Mouse (Mus musculus) 3T3-L1 (cell line): Measurements from ENCODE around the gene Dcst2.

ENCODE experiments used
- DNase-seq: peaks from one replicate; pipeline ENCODE4 v3.0.0-alpha.2; 2015; ENCODE audit warnings: low read depth, low spot score

Gene Dcst2

DNA sequence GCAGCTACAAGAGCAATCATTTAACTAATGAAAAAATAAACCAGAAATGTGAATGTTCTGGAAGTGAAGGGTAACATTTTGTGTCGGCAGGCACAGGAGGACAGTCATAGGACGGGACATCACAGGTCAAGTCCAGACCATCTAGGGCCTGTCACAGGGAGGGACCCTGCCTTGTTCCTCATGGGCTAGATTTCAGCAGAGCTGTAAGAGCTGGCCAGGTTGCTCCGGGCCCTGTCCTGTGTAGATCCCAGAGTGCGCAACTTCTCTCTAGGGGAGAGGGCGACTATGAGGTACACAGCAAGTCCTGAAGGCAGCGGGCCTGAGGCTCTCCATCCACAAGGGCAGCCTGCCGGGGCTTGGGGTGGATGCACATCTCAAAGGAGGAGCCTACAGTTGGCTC lies at the start of gene Dcst2:
TSS of gene Dcst2 (plus strand) at position 301 of the 400 bp plus-strand sequence.
- DNase-seq: no peak

DNA sequence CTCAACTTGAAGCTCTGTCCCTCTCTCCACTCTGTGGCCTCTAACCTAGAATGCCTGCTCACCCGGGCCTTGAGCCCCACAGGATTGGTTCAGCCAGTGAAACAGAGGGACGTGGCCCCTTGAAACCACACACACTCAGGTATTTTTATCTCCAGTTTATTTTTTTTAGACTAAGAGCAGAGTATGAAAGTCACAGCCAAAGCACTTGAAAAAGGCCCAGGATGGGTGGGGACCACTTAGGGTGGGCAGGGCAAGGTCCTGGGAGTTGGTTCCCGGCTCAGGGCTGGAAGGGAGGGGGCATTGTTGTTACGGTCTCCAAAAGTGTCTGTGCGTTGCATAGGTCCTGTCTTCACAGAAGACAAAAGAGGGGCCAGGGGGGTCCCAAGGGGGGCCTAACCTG lies 47.4 kb upstream of the Dcst2 start:
- DNase-seq: no peak

DNA sequence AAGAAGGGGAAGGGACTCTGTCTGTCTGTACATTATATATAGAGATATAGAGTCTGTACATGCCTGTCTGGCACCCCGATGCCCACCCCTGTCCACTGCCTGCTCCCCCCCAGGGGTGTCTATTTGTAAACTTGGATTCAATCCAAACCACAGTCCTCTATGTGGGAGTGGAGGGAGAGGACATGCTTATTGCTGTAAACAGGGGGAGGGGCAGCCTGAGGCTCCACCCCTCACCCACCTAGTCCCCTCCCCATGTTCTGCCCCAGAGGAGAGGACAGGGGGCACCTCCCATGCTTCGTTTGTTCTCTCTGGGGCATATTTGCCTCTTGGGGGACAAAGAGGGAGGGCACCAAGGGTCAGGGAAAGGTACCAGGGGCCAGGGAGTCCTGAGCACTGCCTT lies 47.0 kb upstream of the Dcst2 start:
- DNase-seq: no peak

DNA sequence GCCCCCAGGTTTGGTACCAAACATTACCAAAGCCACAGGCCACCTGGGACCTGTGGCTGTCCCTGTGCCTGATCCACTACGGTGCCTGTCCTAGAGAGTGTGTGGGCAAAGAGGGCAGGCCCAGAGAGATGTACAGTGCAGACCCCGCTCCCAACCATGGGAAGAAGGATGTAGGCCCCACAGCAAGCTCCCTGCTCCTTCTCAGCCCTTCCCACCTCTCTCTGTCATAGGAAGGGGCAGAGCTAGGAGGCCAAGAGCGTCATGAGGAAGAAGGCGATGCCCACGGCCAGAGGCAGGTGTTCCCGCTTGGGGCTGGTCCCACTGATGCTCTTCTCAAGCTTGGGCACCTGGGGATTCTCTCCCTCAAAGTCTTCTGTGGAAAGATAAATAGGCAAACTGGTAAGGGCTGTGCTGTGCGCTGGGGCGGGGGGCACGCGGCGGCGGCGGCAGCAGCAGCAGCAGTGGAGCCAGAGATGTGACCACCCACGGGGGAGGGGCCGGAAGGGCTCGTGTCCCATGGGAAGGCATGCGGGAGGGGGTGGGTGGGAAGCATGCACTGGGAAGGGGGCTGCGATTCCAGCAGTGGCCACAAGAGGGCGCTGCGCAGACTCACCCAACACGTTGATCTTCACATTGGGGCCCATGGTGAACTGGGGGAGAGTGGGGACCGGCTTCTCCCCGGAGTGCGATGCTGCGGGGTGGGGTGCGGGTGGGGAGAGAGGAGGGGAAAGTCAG lies 46.4 kb upstream of the Dcst2 start:
- peak; percentile 76 for DNase-seq

DNA sequence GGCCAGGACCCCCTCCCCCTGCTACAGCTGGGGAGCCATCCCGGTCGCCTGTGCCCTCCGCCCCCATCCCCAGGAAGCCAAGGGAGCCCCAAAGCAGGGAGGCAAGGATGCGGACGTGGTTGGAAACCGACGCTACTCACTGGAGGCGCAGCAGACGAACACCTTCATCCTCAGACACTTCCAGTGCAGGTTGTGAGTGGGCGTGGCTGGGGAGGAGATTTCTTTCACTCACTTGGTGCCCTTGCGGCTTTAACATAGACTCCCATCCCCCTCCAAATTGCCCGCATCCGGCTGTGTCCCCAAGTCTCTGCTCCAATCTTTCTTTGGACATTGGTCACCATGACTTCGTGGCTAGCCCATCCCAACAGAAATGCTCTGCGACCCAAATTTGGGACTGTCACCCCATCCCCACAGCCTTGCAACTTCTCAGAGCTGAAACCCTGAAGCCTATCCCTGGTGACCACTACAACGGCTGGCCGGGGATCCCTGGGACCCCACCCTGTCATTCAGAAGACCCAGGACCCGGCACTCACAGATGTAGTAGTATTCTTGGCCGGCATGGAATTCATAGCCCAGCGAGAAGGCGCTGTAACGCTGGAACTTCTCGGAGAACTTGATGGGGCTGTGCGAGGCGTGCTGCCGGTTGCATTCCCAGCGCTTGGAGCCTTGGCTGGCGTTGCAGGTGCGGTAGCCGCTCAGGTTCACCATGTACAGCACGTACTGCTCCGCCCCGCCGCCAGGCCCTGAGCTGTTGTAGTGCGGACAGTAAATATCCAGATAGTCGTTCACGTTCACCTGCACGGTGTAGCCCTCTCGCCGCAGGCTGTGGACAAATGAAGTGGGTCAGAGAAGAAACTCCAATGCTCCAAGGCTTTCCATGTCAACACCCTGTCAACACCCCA lies 45.6 kb upstream of the Dcst2 start:
- no peak for DNase-seq

DNA sequence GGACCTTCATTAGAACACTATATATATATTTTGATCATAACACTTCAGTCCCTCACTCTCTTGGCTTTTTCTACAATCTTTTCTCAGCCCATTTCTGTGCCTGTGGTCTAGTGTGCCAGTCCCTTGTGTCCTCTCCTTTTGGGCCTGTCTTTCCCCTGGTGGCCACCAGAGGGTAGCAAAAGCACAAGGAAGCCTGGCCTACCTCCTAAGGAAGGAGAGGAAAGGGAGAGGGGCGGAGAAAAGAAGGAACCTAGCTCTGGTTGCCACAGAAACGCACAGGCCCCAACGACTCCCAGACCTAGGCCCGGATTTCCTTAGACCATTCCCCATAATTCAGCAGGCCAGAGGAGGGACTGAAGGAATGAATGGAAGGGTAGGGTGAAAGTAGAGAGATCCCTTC lies 44.9 kb upstream of the Dcst2 start:
- peak; percentile 96 for DNase-seq

- DNase-seq: no peak
These were observed 44.5 kb upstream of the Dcst2 start for GRCm38 (mm10) chr3:89317246-89317645.

DNA sequence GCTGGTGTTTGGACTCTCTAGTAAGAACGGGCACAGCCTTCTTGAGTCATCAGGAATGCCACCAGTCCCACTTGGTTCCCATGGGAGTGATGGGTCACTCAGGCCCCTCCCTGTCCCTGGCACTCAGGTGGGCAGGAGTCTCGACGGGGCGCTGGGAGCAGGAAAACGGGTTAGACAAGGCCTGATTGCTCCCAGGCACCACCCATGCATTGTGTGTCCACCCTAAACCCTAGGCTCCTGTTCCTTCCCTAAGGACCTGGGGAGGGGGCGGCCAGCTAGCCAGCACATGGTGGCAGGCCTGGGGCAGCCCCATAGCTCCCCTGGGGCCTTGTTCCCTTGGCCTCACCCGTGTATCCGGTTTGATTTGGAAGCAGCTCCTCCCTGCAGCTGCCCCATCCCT lies 43.5 kb upstream of the Dcst2 start:
- DNase-seq: no peak

DNA sequence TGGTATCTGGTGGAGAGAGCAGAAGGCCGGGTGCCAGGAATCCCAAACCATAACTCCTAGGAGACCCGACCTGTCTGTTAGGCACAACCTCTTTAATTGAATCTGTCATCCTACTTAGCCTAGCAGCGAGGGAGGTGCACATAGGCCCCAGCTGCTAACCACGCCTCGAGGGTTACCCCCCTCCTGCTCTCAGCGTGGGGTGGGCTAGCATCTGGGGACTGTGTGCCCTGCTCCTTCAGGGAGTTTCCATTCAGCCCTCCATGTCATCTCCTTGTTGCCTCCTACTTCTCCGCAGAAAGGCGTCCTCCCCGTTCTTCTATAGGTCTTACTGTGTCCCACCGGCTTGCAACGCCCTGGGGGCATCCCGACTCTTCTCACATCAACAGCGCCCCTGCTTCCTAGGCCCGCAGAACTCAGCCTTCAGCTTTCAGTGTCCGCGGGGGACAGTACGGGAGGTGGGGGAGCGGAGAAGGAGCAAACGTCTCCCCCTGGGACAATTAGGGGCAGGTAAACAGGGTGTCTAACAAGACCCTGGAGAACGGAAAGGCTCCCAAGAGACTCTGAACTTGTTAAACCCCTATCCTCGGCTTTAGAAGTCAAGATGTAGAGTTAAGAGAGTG lies 42.7 kb upstream of the Dcst2 start:
- no peak for DNase-seq

- no peak for DNase-seq
These were observed 42.0 kb upstream of the Dcst2 start for GRCm38 (mm10) chr3:89319591-89320350.

GRCm38 (mm10) chr3:89320581-89321182 lies 41.1 kb upstream of the Dcst2 start:
- no peak for DNase-seq

GRCm38 (mm10) chr3:89321183-89322130 lies 40.3 kb upstream of the Dcst2 start:
- no peak for DNase-seq

GRCm38 (mm10) chr3:89322131-89322500 lies 39.7 kb upstream of the Dcst2 start:
- DNase-seq: no peak

- DNase-seq: no peak
These were observed 39.1 kb upstream of the Dcst2 start, which contains the start of gene Efna3 for GRCm38 (mm10) chr3:89322514-89323165. Efna3 (minus strand) TSS chr3:89322965.

GRCm38 (mm10) chr3:89325882-89326281 lies 35.9 kb upstream of the Dcst2 start:
- DNase-seq: no peak

GRCm38 (mm10) chr3:89327371-89327870 lies 34.4 kb upstream of the Dcst2 start:
- no peak for DNase-seq

DNA sequence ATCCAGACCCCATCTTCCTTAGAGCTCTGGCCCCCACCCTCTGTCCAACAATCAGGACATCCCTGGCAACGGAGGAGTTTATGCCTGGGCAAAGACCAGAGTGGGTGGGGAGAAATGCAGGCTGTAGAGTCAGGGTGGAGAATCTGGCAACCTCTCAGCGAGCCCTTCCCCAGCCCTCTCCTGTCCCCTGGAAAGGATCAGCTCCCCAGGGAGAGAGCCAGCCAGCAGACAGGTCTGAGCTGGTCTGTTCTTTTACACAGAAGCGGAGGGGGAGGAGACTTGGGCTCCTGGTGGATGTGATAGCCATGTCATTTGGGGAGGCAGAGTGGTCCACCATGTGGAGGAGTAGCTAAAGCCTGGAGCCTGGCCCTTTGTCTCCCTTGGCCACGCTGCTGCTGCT lies 33.2 kb upstream of the Dcst2 start:
- DNase-seq: no peak

DNA sequence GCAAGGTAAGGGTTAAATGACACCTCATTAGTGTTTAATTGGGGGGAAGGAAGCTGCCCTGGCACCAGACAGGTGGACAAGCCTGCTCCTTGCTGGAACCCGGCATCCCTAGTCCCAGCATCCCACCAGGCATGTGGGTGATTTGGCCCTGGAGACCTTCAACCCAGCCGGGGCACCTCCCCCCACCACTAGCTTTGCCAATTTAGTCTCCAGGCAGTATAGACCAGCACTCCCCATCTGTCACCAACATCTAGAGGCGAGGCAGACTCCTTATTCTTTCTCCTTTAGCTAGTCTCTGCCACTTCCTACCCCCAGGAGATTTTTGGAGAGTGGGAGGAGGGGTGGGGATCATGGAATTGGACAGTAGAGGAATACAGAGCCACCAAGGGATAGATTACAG lies 31.4 kb upstream of the Dcst2 start:
- DNase-seq: no peak

GRCm38 (mm10) chr3:89330948-89331347 lies 30.8 kb upstream of the Dcst2 start:
- DNase-seq: no peak
